Mouse (Mus musculus) erythroblast, embryonic 14.5 days (primary cell): ENCODE measurements around the gene Gatd1.

Experiments
- GATA1 ChIP-seq: IDR thresholded peaks from 2 replicates; pipeline ENCODE4 v1.6.1; 2012; ENCODE audit warnings: low read length, inconsistent platforms, mixed read lengths
- TAL1 ChIP-seq: IDR thresholded peaks from 3 replicates; pipeline ENCODE4 v1.6.1; 2012; ENCODE audit warnings: low read length, inconsistent platforms, mixed read lengths

GRCm38 (mm10) chr7:141395348-141395747, 18.6 kb downstream of the Gatd1 start:
- TF ChIP-seq GATA1 (no peak), TAL1 (no peak)
